Mouse (Mus musculus) megakaryocyte-erythroid progenitor cell, adult 5-6 weeks (primary cell): ENCODE data around the gene 2010111I01Rik. TPM values are rescaled to one million over a fixed set of nuclear protein-coding genes. Genes with fewer than 3 reads are reported as not detected.

Source experiments
- ATAC-seq: replicated peaks from 2 replicates; pipeline ENCODE4 v1.8.0; 2016; ENCODE audit warnings: mild to moderate bottlenecking, inconsistent platforms; ENCODE audit not compliant: severe bottlenecking, poor library complexity, low FRiP score, low TSS enrichment
- total RNA-seq, 2 experiments: library from RNA; stranded (forward) in 1 of 2; stranded (reverse) in 1 of 2; fragments of 200-1000, 215-1000 nt in 1 of 2; fragments of >200 nt in 1 of 2; fragmentation: Nextera tagmentation in 1 of 2; gene quantifications; 2 replicates each; pipeline ENCODE4 v1.2.3; 2014 to 2017

The 2010111I01Rik gene
- total RNA-seq, 2 experiments from 2014 or later: 32.7 to 50.7 TPM

DNA sequence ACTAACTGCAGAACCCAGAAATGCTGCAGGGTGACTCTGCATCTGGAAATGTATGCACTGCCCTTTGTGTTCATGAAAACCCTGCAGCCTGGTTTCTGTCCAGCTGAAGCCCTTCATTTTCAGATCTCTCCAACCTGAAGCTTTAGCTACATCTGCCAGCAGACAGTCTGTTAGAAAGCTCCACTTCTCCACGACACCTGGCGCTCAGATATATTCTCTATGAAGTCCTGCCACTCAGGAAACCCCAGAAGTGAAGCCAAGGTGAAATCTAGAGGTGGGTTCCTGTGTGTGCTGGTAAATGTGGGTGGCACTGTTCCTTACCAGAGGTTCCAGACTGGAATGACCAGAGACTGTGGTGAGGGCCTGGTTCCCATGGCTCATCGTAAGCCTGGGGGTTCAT lies 297.0 kb downstream of the 2010111I01Rik start:
- no peak for ATAC-seq

DNA sequence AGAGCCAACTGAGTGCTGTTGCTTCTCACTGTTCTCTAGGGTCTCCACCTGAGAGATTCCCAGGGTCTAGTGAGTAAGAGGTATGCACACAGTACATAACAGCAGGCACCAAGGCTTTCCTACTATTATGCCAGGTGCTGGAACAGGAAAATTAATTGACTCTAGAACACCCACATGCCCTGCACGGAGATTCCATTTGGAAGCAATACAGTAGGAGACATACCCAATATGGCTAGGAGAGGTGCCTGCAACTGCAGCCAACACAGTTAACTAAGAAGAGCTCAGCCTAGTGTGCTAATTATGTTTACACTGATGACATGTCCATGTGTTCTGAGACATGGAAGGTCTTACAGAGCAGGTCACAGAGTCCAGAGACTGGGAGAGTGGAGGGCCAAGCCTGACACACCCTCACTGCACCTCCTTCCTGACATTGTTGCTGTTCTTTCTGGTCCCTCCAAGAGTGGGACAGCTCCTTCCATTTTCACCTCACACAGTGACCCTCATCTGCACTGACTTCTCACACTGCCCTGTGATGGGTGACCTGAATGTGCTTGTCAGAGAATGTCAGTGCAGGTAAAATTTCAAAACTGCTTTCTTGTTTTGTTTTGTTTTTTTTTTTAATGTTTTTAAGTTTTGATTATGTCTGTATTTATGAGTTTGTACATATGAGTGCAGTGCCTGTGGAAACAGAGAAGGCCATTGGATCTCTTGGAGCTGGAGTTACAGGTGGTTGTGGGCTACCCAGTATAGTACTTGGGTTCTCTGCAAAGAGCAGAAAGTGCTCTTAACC lies 297.7 kb downstream of the 2010111I01Rik start:
- ATAC-seq: no peak

DNA sequence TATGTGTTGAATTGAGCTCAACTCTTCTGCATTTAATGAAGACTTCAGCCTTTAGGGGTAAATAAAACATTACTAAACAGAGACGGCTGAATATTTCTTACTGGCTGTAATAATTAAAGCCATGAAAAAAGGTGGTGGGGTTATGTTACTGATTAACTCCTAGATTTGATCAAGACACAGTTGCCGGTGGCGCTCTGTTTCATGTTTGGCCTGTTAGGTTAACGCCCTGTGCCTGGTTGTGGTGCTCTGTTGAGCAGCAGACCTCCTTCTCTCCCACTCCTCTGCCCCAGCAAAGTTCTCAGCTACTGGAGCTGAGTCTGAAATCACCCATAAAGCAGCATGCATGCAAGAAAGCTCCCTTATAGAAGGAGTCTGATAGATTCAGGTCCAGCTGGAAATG lies 303.7 kb downstream of the 2010111I01Rik start:
- ATAC-seq: no peak; the same call in 1 of the 2 replicates

- no peak for ATAC-seq
Measured at GRCm38 (mm10) chr13:63268776-63269175, 304.1 kb downstream of the 2010111I01Rik start.

- no peak for ATAC-seq
Measured at GRCm38 (mm10) chr13:63270191-63270590, 305.5 kb downstream of the 2010111I01Rik start.

DNA sequence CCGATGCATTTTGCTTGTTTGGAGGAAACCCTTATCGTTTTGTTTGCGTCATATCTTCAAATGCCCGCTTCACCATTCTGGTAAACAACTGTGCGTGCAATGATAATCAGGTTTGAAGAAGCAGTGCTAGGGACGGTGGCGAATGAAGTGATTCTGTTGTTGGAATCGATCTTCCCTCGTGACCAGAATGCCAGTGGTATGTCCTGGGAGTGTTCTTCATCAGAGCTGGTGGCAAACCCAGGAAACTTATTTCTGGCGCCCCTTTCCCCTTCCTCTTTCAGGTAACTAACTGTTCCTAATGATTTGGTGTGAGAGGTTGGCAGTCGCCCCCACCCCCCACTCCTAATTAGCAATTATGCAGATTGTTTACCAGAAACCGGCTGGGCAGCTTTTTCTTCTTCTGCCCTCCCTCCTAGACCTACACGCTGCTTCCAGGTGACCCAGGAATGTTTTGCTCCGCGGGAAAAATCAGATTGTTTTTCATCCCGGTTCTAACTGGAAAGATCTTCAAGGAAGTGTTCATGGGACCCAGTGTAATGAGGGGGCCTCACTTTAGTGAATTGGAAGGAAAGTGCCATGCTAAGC lies 307.4 kb downstream of the 2010111I01Rik start:
- no peak for ATAC-seq

- ATAC-seq: no peak
Measured at GRCm38 (mm10) chr13:63272602-63273229, 308.0 kb downstream of the 2010111I01Rik start.

DNA sequence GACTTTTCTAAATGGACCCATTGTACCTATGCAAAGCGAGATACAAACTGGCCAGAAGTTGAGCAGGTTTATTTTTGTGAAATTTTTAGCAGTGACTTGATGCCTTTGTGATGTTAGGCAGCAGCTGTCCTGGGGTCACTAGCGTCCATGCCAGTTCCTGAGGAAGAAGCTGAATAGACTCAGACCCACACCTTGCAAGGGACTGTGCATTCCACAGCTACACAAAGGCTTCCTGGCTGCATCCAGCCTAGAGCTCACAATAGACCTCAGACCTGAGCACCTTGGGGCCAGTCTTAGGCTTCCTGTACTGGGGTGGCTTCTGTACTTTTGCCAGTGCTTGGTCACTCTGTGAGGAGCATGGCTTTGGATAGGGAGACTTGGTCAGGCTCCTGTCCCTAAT lies 309.2 kb downstream of the 2010111I01Rik start:
- no peak for ATAC-seq

DNA sequence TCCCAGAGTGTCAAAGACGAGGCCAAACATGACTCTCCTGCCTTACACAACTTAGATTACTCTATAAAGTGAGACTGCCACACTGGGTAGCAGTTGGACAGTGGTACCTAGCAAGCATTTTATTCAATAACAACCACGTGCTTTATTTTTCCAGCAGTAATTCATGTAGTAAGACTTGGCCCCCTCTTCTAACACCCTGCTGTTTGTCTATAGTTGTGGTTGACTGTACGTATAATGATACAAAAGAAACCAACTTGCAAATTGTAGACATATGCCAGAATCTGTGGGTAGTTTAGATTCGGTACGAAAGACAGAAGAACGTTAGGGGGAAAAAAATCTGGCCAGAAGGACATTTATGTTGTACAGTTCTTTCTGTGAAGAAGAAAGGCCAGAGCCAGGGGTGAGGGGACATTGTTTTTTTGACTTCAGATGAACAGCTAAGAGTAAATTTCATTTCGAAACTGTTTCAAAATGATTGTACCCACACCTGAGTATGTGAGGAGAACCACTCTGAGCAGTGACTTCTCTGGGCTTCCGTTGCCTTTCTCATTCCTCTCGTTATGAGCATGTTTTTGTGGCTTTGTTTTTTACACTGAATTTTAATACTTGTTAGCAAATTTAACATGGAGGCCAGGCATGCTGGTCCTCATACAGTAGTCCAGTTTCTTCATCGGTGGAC lies 309.9 kb downstream of the 2010111I01Rik start:
- no peak for ATAC-seq

DNA sequence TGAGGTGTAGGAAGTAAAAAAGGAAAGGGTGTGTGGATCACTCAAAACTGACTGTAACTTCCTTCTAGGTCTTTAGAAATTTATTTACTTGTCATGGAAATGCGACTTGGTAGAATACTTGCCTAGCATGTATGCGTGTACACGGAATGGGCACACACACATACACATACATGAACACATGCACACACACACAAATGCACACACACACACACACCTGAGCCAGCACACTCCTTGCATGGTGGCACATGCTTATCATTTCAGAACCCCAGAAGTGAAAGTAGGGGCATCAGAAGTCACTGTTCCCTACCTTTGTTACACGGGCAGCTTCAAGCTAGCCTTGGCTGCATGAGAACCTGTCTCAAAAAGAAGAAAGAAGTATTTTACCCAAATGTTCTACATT lies 311.7 kb downstream of the 2010111I01Rik start:
- no peak for ATAC-seq

DNA sequence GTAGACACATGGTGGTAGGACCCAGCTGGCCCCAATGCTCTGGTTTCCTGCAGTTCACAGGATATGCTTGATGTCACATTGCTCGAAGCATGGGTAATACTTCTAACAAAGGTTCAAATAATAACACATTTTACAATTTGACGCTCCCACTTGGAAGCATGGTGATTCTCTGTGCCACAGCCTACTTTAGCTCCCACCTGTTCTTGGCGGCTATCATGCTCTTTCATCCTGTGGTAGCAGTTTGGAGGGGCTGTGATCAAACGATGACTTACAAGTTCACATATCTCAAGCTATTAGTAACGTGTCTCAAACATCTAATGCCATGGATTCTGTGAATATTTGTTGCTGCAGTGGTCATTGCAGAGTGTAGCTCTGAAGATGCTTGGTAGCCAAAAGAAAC lies 312.6 kb downstream of the 2010111I01Rik start:
- ATAC-seq: no peak

- ATAC-seq: no peak
Measured at GRCm38 (mm10) chr13:63278141-63278631, 313.5 kb downstream of the 2010111I01Rik start.

DNA sequence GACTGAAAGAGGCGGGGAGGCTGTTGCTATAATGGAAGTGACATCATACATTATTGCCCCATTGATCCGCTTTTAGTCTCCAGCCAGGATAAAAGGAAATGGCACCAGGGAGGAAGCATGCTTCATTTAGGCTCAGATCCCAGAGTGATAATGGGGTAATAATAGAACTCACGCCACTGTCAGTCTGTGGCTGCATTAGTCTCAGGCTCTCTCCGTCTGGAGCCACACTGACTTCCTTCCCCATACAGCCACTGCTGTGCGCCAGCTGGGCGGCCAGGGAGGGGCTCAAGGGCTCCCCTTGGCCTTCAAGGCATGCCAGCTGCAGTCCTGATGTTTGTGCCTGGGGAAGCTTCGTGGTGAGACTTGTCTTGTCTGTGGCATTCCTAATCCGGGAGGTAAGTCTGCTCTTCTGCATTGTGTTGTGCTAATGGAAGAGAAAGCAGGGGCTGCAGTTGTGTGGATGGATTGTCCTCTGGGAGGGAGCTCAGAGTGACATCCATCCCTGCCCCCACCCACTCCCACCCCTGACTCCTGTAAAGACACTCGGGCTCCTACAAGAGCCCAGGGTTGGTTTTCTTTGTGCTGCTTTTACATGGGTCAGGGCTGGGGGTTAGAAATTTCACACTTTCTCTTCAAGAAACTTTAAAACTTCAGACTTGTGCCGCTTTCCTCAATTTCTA lies 314.2 kb downstream of the 2010111I01Rik start:
- ATAC-seq: 0 out of 2 replicates have a peak, but pooled peaks have one; percentile 45

DNA sequence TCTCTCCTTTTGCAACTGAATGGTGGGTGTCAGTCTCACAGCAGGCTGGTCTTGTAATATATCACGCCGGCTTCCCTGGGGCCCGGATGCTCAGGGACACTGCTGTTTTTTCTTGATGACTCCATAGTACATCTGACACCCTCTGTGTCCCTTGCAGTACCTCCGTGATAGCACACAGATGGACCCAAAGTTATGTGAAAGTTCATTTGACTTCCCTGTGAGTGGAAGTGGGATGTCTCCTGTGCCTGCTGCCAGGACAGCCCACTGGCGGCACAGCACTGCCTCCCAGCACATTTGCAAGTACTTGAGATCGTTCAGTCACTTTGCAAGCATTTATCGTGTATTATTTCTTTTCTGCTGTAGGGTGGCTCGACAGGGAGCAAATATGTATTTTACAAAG lies 315.1 kb downstream of the 2010111I01Rik start:
- no peak for ATAC-seq

- no peak for ATAC-seq
Measured at GRCm38 (mm10) chr13:63280344-63280743, 315.7 kb downstream of the 2010111I01Rik start.

GRCm38 (mm10) chr13:63281206-63281605 lies 316.5 kb downstream of the 2010111I01Rik start:
- no peak for ATAC-seq

GRCm38 (mm10) chr13:63283236-63283635 lies 318.5 kb downstream of the 2010111I01Rik start:
- ATAC-seq: no peak

- no peak for ATAC-seq
Measured at GRCm38 (mm10) chr13:63284748-63285147, 320.1 kb downstream of the 2010111I01Rik start.

DNA sequence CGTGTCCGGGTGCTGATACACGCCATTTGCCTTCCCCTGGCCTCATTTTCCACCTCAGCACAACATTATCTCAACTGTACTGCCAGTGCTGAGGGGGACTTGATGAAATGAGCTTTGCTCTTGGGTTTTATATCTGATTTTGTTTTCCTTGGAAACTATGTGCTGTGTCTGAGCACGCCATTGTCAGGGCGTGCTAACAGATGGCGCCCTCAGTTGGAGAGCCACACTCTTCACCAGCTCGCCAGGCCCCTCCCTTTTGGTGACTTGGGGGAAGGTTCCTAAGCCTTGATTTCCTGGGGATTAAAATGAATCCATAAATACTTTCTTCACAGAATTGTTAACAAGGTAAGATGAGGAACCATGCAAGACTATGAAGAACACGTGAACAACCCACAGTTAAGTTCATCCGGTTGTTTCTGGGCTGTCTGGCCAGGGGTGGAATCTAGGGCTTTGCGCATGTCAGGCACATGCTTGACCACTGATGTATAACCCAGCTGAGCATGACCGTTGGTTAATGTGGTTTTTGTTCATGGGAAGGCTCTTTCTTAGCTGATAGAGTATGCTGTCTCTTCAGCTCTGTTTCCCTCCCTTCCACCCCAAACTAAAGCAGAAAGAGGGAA lies 321.9 kb downstream of the 2010111I01Rik start:
- peak; percentile 70 for ATAC-seq
